Mouse (Mus musculus) erythroblast, adult 5-6 weeks (primary cell): ENCODE data around the gene Gm15097. TPM values are rescaled to one million over a fixed set of nuclear protein-coding genes. Genes with fewer than 3 reads are reported as not detected.
"Not testable (repeated sequence)": the region's sequence is repeated elsewhere in the genome, so short reads cannot be mapped to it uniquely, and the experiment has no call there.

Experiments
- ATAC-seq: replicated peaks from 2 replicates; pipeline ENCODE4 v1.8.0; 2016; ENCODE audit warnings: moderate number of reproducible peaks, mild to moderate bottlenecking, moderate TSS enrichment, inconsistent platforms; ENCODE audit not compliant: poor library complexity, low FRiP score, severe bottlenecking
- total RNA-seq, 2 experiments: library from RNA; stranded (forward) in 1 of 2; stranded (reverse) in 1 of 2; fragments of 150-400 nt in 1 of 2; fragments of 200-764, 138-1000 nt in 1 of 2; gene quantifications; 2 replicates each; pipeline versions ENCODE4 v1.2.3 to v1.2.4; 2015 to 2017; ENCODE audit warnings: low replicate concordance in 2 of 2

The Gm15097 gene
- total RNA-seq (2015; ENCODE audit: low replicate concordance): not detected in 2 replicates
- total RNA-seq (2017; ENCODE audit: low replicate concordance): not detected in 2 replicates

DNA sequence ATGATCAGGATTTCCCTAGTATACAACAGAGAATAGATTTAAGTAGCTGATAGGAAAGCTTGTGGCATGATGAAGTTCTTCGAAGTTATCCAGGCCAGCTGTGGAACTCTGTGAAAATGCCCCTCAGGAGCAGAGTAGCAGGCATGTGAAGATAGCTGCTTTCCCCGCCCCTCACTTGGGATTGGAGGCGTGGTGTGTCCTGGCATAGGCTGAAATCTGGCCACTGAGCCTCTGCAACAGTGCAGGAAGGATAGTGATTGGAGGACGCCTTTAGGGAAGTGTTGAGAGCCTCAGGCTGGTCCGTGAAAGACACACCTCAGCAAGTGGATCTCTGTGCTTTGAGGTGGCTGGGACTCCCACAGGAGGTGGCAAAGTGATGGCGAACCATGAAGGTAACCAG, at the start of gene Gm15097:
Gm15097 (plus strand) TSS at position 301 of the 400 bp plus-strand sequence.
- ATAC-seq: not testable (repeated sequence)

DNA sequence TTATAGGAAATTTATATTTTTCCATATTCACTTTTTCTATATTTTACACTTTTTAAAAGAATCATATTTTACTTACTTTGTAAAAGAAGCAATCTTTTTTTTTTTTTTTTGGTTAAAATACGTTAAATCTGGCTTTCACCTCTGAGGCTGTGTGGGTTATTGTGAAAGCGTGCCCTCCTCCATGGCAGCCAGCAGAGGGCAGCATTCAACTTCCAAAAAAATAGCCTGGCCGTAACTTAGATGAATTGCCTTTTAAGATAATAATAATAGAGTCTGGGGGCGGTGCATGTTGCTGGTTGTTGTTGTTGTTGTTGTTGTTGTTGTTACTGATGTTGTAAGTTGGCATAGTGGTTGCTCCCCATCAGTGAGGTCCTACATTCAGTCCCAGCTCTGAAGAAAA, 21.4 kb upstream of the Gm15097 start:
- ATAC-seq: not testable (repeated sequence)

GRCm38 (mm10) chrX:149811178-149811577, 26.9 kb downstream of the Gm15097 start:
- ATAC-seq: not testable (repeated sequence)

Other genes with a start within 250 kb of the Gm15097 start
- not detected in 2 replicates for gene Gm10439, start 189.9 kb upstream of the Gm15097 start, total RNA-seq (2015; ENCODE audit: low replicate concordance)
- gene Gm10439, start 189.9 kb upstream of the Gm15097 start, total RNA-seq (2017; ENCODE audit: low replicate concordance): not detected in 2 replicates
- not detected in 2 replicates for gene Gm15091, start 157.2 kb downstream of the Gm15097 start, total RNA-seq (2015; ENCODE audit: low replicate concordance)
- not detected in 2 replicates for gene Gm15091, start 157.2 kb downstream of the Gm15097 start, total RNA-seq (2017; ENCODE audit: low replicate concordance)